Mouse (Mus musculus): Measurements from ENCODE around the gene Ift81. TPM values are rescaled to one million over a fixed set of nuclear protein-coding genes. Genes with fewer than 3 reads are reported as not detected.

Ift81 gene
- polyA plus RNA-seq, 1 experiment from 2014 or later: 17.4 TPM

DNA sequence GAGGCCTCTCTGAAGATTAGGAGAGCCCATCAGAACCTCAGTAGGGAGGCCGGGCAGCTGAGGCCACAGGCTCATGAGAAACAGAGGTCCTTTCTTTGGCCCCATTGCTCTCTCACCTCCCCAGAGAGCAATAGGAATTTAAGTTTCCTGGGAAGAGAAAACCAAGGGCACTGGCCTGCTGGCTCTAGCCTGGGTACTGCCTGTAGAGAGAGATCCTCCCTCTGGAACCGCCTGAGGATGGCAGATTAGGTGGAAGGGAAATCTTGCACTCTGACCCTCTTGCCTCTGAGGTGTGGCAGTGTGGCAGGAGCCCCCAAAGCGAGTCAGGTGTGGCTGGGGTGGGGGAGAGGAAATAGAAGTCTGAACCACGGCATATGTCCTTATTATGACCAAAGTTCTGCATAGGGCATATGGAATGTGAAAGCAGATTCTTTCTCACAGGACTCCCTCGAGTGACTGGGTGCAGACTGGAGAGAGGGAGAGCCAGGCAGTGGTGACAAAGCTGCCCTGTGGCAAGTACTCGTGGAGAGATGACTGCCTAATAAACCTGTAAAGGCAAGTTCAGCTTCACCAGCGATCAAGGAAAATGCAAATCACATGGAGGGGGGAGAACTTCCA is 95.2 kb downstream of the Ift81 start:
- H3K9ac ChIP-seq (ENCODE audit: low read length): no peak overlapping the region
- no peak for TF ChIP-seq CTCF (IDR thresholded peaks at IDR 0.05; ENCODE audit: low read depth)
- TF ChIP-seq EP300 (optimal IDR thresholded peaks at IDR 0.05): no peak
- peaks cover 9% of the 10 kb centered on the region for H3K4me1 ChIP-seq (replicated peaks; ENCODE audit: control insufficient read depth, insufficient read depth)
- no peak overlapping the region for H3K4me3 ChIP-seq (ENCODE audit: low read depth, low read length)
- H3K27me3 ChIP-seq (ENCODE audit: control insufficient read depth, insufficient read depth, low read length): no peaks in the 10 kb centered on the region
- DNase-seq (ENCODE audit: low spot score): no peak
- H3K27ac ChIP-seq (replicated peaks): peak overlapping the region; percentile 56
- 46% methylated on average over 7 of the region's 7 CpGs for WGBS
- H3K36me3 ChIP-seq (ENCODE audit: control insufficient read depth, insufficient read depth, low read length): no peaks in the 10 kb centered on the region
- H3K9me3 ChIP-seq (ENCODE audit: control insufficient read depth, low read length): no peaks in the 10 kb centered on the region
- ATAC-seq (ENCODE audit: low FRiP score, low TSS enrichment): no peak
- H3K4me2 ChIP-seq (replicated peaks; ENCODE audit: low read depth): no peak overlapping the region

DNA sequence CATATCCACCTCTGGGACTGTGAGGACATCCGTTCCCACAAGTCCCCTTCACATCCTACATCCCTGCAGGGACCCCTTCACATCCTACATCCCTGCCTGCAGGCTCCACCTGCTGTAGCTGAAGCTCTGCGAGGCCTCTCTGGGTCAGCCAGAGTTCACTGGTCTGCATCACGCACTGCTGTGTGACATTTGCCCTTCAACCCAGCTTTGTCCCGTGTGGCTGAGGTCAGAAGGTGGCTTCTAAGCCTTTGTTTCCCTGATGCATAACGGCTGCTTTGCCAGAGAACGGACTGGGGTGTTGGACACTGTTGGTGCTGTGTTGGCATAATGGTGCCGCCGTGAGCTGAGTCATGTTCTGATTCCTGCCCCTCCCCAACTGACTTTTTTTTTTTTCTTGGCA is 96.1 kb downstream of the Ift81 start:
- no peak overlapping the region; the same call in 1 of the 2 replicates for H3K27ac ChIP-seq (replicated peaks)
- 21% methylated on average over 8 of the region's 8 CpGs for WGBS
- no peak overlapping the region for H3K4me3 ChIP-seq (ENCODE audit: low read depth, low read length)
- DNase-seq (ENCODE audit: low spot score) (peak; percentile 44), ATAC-seq (ENCODE audit: low FRiP score, low TSS enrichment) (0 out of 2 replicates have a peak, but pooled peaks have one; percentile 19)
- H3K4me2 ChIP-seq (replicated peaks; ENCODE audit: low read depth): no peak overlapping the region
- H3K9ac ChIP-seq (ENCODE audit: low read length): no peak overlapping the region
- no peaks in the 10 kb centered on the region for H3K9me3 ChIP-seq (ENCODE audit: control insufficient read depth, low read length)
- no peaks in the 10 kb centered on the region for H3K36me3 ChIP-seq (ENCODE audit: control insufficient read depth, insufficient read depth, low read length)
- H3K4me1 ChIP-seq (replicated peaks; ENCODE audit: control insufficient read depth, insufficient read depth): peaks cover 14% of the 10 kb centered on the region
- TF ChIP-seq CTCF (IDR thresholded peaks at IDR 0.05; ENCODE audit: low read depth): no peak
- TF ChIP-seq EP300 (optimal IDR thresholded peaks at IDR 0.05): no peak
- H3K27me3 ChIP-seq (ENCODE audit: control insufficient read depth, insufficient read depth, low read length): no peaks in the 10 kb centered on the region

- no peak overlapping the region for H3K4me2 ChIP-seq (replicated peaks; ENCODE audit: low read depth)
- no peak for DNase-seq (ENCODE audit: low spot score)
- TF ChIP-seq EP300 (optimal IDR thresholded peaks at IDR 0.05): no peak
- no peak for TF ChIP-seq CTCF (IDR thresholded peaks at IDR 0.05; ENCODE audit: low read depth)
- H3K9me3 ChIP-seq (ENCODE audit: control insufficient read depth, low read length): no peaks in the 10 kb centered on the region
- H3K27ac ChIP-seq (replicated peaks): no peak overlapping the region
- H3K9ac ChIP-seq (ENCODE audit: low read length): no peak overlapping the region
- H3K4me3 ChIP-seq (ENCODE audit: low read depth, low read length): no peak overlapping the region
- peaks cover 14% of the 10 kb centered on the region for H3K4me1 ChIP-seq (replicated peaks; ENCODE audit: control insufficient read depth, insufficient read depth)
- H3K36me3 ChIP-seq (ENCODE audit: control insufficient read depth, insufficient read depth, low read length): no peaks in the 10 kb centered on the region
- 87% methylated on average over 5 of the region's 5 CpGs for WGBS
- H3K27me3 ChIP-seq (ENCODE audit: control insufficient read depth, insufficient read depth, low read length): no peaks in the 10 kb centered on the region
- ATAC-seq (ENCODE audit: low FRiP score, low TSS enrichment): no peak
These were observed 97.4 kb downstream of the Ift81 start for GRCm38 (mm10) chr5:122516901-122517300.

- H3K36me3 ChIP-seq (ENCODE audit: control insufficient read depth, insufficient read depth, low read length): no peaks in the 10 kb centered on the region
- peak; percentile 51; the same call in 1 of the 2 replicates for ATAC-seq (ENCODE audit: low FRiP score, low TSS enrichment)
These were observed 98.1 kb downstream of the Ift81 start for GRCm38 (mm10) chr5:122516029-122516730.

DNA sequence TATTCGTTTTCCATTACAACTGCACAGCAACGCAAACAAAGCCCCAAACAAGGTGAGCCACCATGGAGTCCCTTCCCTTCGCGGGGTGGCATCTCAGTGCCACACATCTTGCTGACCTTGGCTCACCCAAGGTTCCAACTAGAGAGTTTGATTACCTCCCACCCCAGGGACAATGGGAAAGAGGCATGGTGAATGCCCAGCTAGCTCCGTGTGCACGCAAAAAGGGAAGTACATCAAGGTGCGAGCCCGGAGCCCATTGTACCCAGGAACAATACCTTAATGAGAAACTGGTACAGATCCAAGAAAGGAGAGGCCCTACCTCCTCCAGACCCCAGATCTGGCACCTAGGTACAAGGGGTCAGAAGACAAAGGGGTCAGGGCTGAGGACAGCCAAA is 100.2 kb downstream of the Ift81 start:
- H3K36me3 ChIP-seq (ENCODE audit: control insufficient read depth, insufficient read depth, low read length): no peaks in the 10 kb centered on the region
- no peak overlapping the region for H3K9ac ChIP-seq (ENCODE audit: low read length)
- WGBS: 29% methylated on average over 8 of the region's 8 CpGs
- ATAC-seq (ENCODE audit: low FRiP score, low TSS enrichment) (no peak), DNase-seq (ENCODE audit: low spot score) (no peak)
- H3K4me2 ChIP-seq (replicated peaks; ENCODE audit: low read depth): peak overlapping the region; percentile 12; the same call in 1 of the 2 replicates
- H3K27ac ChIP-seq (replicated peaks): no peak overlapping the region
- TF ChIP-seq CTCF (IDR thresholded peaks at IDR 0.05; ENCODE audit: low read depth) (no peak), EP300 (optimal IDR thresholded peaks at IDR 0.05) (no peak)
- no peaks in the 10 kb centered on the region for H3K27me3 ChIP-seq (ENCODE audit: control insufficient read depth, insufficient read depth, low read length)
- peaks cover 19% of the 10 kb centered on the region for H3K4me1 ChIP-seq (replicated peaks; ENCODE audit: control insufficient read depth, insufficient read depth)
- no peaks in the 10 kb centered on the region for H3K9me3 ChIP-seq (ENCODE audit: control insufficient read depth, low read length)
- H3K4me3 ChIP-seq (ENCODE audit: low read depth, low read length): no peak overlapping the region

More at GRCm38 (mm10) chr5:122516029-122516730, 98.1 kb downstream of the Ift81 start:
- 59% methylated on average over 11 of the region's 11 CpGs for WGBS
- H3K9me3 ChIP-seq (ENCODE audit: control insufficient read depth, low read length): no peaks in the 10 kb centered on the region
- H3K4me3 ChIP-seq (ENCODE audit: low read depth, low read length): no peak overlapping the region
- H3K27ac ChIP-seq (replicated peaks): 0 out of 2 replicates have a peak overlapping the region, but pooled peaks have one; percentile 1
- H3K4me1 ChIP-seq (replicated peaks; ENCODE audit: control insufficient read depth, insufficient read depth): peaks cover 17% of the 10 kb centered on the region
- no peaks in the 10 kb centered on the region for H3K27me3 ChIP-seq (ENCODE audit: control insufficient read depth, insufficient read depth, low read length)
- no peak overlapping the region for H3K4me2 ChIP-seq (replicated peaks; ENCODE audit: low read depth)
- no peak for TF ChIP-seq CTCF (IDR thresholded peaks at IDR 0.05; ENCODE audit: low read depth)
- no peak for TF ChIP-seq EP300 (optimal IDR thresholded peaks at IDR 0.05)
- no peak overlapping the region for H3K9ac ChIP-seq (ENCODE audit: low read length)
- peak; percentile 52 for DNase-seq (ENCODE audit: low spot score)
